Mouse (Mus musculus): ENCODE data around the gene Usp5. TPM values are rescaled to one million over a fixed set of nuclear protein-coding genes. Genes with fewer than 3 reads are reported as not detected.

Gene Usp5
- total RNA-seq (2021): 10 to 100 TPM; 78.2 TPM
- long read RNA-seq, experiment 1, transcript Usp5-202 (20 exons, 3,076 nt): minor isoform, 17 of 85 reads
- long read RNA-seq, experiment 1, transcript Usp5-201 (20 exons, 3,213 nt): major isoform, 39 of 85 reads
- long read RNA-seq, experiment 1, partial matches to known transcripts: 21 of 85 reads
- long read RNA-seq, experiment 1, other reads (novel, unspliced or antisense): 8 of 85 reads
- long read RNA-seq, experiment 2, transcript Usp5-202 (20 exons, 3,076 nt): minor isoform, 14 of 76 reads
- long read RNA-seq, experiment 2, transcript Usp5-201 (20 exons, 3,213 nt): major isoform, 41 of 76 reads
- long read RNA-seq, experiment 2, partial matches to known transcripts: 17 of 76 reads
- long read RNA-seq, experiment 2, other reads (novel, unspliced or antisense): 4 of 76 reads

DNA sequence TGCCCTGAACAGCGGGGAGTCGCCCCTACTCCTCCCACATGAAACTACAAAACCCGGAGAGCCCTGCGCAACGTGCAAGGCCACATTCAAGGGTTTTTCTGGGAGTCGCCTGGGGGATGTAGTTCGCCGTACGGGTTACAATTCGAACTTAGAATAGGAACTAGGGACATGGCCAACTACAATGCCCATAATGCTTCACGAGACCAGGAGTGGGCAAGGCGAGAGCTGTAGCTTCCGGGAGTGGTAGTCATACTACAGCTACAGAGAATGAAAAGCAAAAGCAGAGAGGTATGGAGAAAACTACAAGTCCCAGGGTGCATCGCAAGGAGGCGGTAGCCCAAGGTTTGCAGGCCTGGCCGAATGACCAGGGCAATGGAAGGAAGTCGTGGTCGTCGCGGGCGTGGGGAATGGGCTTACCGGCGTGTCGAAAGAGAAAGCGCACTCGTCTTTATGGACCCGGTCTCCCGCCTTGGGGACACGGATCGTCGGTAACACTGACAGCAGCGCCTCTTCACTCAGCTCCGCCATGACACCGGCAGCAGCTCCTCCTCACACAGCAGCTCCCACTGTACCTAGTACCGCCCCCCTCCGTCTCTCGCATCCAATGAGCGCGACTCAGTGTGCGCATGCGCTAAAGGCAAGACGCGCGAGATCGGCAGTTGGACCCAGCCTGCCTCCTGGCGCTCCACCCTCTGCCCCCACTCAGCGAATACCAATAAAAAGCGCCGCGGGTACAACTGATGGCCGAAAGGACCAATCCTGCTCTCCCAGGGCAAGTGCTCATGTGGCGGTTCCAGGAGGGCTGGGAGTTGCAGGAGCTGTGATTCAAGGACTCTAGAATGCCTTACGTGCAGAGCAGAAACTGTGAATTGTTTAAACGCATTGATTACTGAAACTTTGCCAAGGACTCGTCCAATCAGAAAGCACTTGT lies at the start of gene Usp5, which contains the start of gene Cdca3:
Gene Usp5 (minus strand): TSS at position 617 of the 931 bp plus-strand sequence.
Gene Cdca3 (plus strand): TSS at position 680 of the 931 bp plus-strand sequence.
- intact Hi-C loops (cut with DNase I): no loop called here
- peak; percentile 96 to 97 for DNase-seq

DNA sequence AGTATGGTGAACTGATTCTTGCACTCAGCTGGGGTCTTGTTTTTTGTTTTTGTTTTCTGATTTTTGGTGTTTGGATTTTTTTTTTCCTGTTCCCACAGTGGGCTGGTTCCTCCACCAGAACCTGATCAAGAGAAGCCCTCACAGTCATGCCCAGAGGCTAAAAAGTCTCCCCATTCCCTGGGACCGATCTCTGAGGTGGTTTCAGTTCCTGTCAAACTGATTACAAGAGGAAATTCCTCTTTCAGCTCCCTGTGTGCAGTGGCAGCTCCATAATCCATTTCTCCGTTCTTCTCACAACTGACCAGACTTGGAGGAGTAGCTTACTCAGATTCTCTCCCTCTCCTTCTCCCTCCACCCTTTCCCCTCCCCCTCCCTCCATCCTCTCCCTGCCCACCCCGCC lies 45.1 kb upstream of the Usp5 start:
- DNase-seq: no peak
- intact Hi-C loops (cut with DNase I): no loop called here

DNA sequence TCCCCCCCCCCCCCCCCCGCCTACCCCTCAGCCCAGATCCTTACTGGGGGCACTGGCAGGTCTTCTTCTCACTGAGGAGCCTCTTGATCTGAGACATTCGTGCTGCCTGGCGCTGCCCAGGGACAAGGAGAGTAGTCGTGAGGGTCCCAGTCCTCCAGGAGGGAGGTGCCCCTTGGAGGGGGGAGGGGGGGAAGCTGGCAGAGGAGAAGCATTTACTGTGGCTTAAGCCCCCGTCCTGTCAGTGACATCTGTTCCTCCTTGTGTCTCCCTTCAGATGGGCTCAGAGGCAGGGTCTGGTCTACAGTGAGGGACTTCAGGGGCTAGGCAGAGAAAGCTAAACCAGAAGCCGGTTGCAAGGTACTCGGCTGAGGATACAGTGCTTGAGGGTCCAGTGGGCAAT lies 37.3 kb upstream of the Usp5 start:
- DNase-seq: no peak
- intact Hi-C loops (cut with DNase I): no loop called here

DNA sequence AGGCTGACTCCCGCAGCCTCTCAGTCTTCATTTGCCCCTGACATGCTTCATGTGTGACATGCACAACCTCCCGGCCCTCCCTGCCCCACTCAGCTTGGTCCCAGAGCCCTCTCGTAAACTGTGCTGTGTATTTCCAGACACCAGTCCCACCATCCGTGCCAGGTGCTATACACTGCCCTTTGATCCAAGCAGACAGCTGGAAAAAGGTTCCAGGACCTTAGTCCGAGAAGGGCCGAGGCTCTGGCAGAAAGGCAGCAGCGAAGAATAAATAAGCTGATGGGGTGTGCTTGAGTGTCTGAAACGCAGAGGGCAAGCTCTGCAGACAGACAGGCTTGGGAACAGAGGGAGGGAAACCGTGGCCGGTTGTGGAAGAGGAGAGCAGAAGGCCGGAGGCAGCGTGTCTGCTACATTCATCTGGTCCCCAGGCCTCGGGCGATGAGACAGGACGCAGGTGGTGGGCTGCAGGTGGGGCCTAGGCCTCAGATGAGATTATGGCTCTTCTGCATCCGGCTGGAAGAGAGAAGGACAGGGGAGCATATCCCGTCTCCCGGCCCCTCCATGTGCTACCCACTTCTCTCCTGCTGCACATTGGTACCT lies 36.6 kb upstream of the Usp5 start:
- intact Hi-C loops (cut with DNase I): no loop called here
- no peak for DNase-seq

DNA sequence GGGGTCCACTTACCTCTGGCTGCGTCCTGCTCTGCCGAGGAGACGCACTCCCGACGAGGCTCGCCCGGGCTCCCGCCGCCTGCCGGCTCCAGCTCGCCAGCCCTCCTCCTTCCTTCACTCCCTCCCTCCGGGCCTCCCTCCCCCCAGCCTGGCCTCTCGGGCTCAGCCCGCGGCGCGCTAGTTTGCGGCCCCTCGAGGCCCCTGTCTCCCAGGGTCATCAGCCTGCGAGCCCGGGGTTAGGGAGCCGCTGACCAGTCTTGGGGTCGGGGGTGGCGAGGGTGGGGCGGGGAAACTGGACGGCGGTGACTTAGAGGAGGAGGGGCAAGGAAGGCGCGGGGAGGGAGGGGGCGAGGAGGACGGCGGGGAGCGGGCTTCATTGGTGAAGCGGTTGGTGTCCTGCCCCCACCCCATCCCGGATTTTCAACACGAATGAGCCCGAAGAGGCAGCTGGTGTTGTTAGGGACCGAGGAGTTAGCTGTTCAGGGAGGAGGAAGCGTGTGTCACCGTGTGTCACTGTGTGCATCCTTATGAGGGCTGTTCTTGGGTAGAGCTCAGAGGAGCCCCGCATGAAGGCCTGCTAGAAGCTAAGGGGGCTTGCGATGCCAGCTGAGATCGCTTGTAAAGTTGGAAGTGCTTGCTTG lies 34.5 kb upstream of the Usp5 start, which contains the start of gene Gpr162:
Gene Gpr162 (minus strand): TSS at position 326 of the 641 bp plus-strand sequence.
- peak; percentile 66 to 73 for DNase-seq
- intact Hi-C loops (cut with DNase I): loop anchor here (5.0 kb wide), 1 partner anchor 219 kb away; no protein-coding TSS in a partner anchor

DNA sequence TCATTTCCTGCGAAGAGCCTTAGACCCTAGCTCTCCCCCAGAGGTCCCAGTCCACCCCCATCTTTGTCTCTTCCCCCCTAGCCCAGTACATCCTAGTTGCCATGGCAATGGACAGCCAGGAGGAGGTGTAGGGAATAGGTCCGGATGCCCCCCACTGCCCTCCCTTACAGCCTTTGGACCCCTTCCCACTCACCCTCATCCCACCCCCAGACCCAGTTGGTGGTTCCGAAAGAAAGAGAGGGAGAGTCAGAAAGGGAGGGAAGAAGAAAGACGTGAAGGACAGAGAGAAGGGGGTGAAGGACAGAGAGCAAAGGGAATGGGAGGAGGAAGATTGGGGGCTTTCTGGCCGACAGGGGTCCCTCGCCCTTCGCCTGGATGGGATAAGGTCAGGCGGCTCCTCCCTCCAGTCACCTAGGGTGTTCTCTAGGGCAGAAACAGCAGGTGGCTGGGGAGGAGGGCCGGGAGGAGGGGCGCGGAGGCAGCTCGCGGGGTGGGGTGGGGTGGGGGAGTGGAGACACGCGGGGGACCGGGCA lies 33.9 kb upstream of the Usp5 start:
- intact Hi-C loops (cut with DNase I): loop anchor here (5.0 kb wide), 1 partner anchor 219 kb away; no protein-coding TSS in a partner anchor
- no peak for DNase-seq

DNA sequence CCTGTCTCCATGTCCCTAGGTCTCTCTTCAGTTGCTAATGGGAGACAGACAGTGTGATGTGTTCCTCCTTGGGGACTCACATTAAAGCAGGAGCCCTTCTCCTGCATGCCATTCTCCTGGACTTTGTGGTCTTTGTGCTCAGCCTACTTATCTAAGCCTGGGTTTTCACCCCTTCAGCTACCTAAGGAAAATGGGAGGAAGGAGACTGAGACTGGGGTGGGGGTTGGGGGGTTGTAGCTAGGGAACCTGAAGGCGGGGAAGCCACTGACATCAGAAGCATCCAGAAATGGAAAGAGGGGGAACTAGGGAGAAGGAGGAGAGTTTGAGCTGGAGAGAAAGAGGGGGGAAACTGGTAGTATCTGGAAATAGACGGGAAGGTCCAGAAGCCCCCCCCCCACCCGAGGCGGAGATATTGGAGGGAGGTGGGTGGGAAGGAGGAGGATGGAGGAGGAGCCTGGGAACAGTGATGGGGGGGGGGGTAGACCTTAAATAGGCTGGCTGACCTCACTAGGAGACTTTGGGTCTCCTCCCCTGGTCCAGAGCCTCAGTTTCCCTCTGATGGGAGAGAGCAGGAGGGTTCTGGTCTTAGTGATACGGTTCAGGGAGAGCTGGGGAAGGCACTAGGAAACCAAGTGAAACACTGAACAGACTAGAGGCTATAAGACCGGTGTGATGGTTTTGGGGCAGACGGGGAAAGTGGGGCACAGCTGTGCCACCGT lies 33.3 kb upstream of the Usp5 start:
- DNase-seq: no peak

DNA sequence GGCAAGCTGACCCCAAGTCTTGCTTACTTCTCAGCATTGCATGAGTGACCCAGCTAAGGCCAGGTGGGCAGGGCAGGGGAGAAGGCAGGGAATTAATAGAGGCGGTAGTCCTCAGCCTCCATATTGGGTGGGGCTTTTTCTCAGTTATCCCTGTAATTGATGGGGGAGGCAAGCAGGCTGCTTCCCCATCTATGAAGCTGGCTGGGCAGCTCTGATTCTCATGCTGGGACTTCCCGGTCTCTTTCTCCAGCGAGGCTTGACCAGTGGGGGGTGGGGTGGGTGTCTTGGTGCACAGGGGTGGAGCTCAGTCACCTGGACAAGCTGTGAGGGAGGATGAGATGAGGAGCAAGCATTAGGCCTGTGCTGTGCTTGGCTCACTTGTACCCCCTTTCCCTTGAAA lies 32.5 kb upstream of the Usp5 start:
- intact Hi-C loops (cut with DNase I): loop anchor here (2.0 to 5.0 kb wide), 2 partner anchors 41 to 220 kb away; no protein-coding TSS in a partner anchor
- DNase-seq: no peak

More for the DNA sequence above, 33.3 kb upstream of the Usp5 start:
- intact Hi-C loops (cut with DNase I): loop anchor here (5.0 kb wide), 1 partner anchor 220 kb away; no protein-coding TSS in a partner anchor

DNA sequence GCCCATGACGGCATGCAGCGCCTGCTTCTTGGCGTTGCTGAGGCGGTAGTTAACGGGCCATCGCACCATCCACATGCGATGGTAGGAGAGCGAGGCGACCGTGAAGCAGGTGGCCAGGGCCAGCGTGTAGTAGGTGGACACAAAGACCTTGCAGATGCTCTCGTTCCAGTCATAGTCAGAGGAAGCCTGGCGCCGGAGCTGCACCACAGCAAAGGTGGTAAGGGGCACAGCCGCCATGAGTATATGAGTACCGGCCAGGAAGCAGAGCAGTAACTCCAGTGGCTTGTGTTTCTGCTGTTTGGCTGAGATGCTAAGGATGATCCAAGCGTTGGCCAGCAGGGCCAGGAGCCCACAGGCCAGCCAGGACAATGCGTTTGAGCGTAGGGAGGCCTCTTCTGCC lies 32.0 kb upstream of the Usp5 start:
- DNase-seq: no peak
- intact Hi-C loops (cut with DNase I): loop anchor here (2.0 to 5.0 kb wide), 2 partner anchors 42 to 221 kb away; no protein-coding TSS in a partner anchor

DNA sequence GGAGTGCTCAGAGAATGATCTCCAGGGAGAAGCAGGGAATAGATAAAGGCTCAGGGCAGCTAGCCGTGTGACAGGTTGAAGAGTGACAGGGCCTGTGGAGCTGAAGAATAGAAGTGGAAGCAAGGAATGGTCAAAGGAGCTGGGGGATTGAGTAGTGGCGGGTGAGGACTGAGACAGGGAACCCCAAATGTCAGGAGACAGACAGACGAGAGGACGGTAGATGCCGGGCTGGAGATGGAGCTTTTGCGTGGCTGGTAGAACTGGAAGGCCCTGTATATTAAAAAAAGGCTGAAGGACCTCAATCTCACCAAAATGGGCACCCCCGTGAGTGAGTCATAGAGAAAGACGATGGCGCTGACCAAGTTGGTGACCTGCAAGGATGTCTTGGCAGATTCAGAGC lies 31.2 kb upstream of the Usp5 start:
- DNase-seq: no peak
- intact Hi-C loops (cut with DNase I): loop anchor here (2.0 to 5.0 kb wide), 2 partner anchors 42 to 222 kb away; no protein-coding TSS in a partner anchor

DNA sequence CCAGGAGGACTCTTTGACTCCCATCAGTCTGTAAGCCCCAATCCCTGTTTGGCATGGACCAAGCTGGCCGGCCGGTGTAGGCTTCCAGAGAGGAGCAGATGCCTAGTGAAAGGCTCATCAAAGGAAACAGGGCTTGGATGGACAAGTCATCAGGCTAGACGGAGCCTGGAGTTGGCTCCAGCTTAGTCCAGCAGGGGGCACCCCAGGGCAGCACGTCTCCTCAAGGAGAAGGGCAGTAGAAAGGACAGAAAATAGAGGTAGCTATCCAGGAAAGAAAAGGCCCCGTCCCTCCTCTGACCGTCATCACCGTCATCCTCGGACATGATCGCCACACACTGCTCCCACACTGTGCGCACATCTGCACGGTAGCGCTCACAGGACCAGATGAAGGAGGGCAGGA lies 30.4 kb upstream of the Usp5 start:
- peak; percentile 90 to 94 for DNase-seq
- intact Hi-C loops (cut with DNase I): loop anchor here (1.0 to 10.0 kb wide), 4 partner anchors 43 to 223 kb away; partner anchors contain the start of gene Cops7a

DNA sequence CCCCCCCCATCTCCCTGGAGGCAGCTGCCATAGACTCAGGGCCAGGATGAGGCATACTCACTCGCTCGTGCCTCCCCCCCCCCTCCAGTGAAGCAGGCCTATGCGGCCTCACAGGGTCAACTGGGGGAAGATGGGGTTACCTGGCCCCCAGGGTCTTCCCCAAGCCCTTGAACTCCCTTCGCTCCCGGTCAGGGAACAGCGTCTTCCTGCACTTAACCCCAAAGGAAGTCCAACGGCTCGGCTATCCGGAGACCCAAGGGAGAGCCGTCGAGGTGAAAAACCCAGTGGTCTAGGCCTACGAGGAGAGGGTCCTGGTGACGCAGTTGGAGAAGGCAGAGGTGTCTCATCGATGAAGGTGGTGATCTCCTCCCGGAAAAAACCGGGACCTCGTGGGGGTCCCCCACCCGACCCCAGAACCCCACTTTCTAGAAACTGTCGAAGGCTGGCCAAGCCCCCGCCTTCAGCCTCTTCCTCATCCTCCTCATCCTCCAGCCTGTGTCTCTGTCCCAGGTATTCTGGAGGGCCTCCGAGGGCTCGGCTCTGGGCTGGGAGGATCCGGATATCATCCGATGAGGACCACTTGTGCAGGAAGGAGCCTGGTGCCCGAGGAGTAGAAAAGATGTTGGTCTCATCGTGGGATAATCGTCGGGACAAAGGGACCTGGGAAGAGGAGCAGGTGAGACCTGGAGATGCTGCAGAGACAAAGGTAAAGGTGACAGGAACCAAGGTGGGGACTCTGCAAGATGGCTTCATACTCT lies 29.5 kb upstream of the Usp5 start:
- intact Hi-C loops (cut with DNase I): loop anchor here (1.0 to 10.0 kb wide), 2 partner anchors 72 to 106 kb away; partner anchors contain the start of gene Cops7a
- DNase-seq: no peak

DNA sequence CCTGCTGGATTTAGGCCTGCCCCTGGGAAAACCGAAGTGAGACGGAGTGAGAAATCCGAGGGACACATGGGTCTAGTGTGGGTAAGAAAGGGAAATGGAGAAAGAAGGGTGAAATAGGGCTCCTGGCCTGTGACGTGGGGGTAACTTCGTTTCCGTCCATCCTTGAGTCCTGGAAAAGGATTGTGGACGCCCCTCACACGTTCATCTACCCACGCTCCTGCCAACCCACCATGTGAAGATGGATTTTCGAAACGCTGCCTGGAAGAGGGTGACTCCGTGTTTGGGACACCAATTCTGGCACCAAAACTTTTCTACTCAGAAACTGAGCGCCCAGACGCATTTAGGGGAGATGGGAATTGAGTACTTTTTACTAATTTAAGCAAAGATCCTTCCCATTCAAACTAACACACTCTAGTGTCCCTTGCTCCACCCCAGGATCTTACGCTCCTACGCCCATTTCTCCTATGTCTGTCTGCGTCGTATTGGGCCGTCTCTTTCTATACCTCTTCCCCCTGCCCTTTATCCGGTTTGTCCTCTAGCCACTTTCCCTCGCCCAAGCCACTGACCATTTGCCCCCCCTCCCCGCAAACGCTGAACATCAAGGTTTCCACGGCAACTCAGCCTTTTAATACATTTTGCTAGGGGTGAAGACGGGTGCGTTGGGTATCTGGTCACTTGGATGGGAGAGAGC lies 28.7 kb upstream of the Usp5 start:
- DNase-seq: no peak
- intact Hi-C loops (cut with DNase I): loop anchor here (10.0 kb wide), 1 partner anchor 107 kb away; the partner anchor contains the start of gene Cops7a

DNA sequence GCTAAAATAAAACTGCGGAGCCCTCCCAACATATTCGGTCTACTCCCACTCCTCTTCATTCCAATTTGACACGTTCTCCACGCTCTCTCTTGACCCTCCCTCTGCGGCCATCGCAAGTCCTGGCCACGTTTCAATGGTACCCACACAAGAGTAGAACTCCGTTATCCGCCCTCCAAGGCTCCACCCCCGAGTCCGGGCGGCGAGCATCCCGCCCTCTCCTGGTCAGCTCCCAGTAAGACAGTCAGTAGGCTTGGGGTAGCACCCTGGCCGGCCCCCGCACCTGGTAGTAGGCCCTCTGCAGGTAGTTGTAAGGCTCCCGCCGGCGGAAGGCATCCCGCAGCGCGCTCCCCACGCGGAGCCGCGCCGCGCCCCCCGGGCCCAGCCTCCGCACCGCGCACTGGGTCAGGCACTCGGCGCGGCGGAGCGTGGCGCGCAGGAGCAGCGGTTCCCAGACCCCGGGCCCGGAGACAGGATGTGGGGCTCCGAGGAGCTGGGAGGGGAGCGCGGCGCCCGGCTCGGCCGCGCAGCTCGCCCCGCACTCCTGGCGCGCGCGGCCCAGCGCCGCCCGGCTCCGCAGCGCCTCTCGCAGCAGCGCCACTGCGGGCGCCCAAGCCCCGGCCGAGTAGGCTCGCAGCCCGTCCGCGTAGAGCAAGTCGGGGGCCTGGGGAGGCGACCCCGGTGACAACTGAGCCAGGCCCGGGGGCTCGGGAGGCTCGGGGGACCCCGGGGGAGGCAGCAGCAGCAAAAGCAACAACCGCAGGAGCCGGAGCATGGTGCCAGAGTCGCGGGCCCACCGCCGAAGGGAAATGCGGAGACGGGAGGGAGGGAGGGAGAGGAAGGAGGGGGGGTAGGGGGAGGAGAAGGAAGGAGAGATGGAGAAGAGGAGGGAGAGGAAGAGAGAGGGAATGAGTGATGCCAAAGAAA lies 27.9 kb upstream of the Usp5 start, which contains the start of gene P3h3:
Gene P3h3 (minus strand): TSS at position 837 of the 924 bp plus-strand sequence.
- DNase-seq: peak; percentile 82 to 86
- intact Hi-C loops (cut with DNase I): loop anchor here (10.0 kb wide), 1 partner anchor 108 kb away; the partner anchor contains the start of gene Cops7a

DNA sequence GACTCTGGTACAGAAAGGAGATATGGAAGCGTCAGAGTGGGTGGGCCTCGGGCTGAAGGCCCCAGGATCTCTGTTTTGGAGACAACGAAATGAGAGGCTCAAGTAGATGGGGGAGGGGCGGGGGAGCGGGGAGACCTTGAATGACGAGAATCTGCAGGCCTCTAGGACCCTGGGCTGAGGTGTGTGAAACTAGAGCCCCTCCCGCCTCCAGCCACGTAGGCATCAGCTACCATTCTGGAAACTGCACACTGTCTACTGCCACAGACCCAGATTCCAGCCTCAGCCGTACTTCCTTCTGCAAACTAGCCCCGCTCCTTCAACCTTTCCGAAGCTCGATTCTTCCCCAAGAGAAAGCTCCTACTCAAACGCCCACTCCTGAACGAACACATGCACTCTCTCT lies 27.0 kb upstream of the Usp5 start:
- intact Hi-C loops (cut with DNase I): loop anchor here (10.0 kb wide), 1 partner anchor 108 kb away; the partner anchor contains the start of gene Cops7a

DNA sequence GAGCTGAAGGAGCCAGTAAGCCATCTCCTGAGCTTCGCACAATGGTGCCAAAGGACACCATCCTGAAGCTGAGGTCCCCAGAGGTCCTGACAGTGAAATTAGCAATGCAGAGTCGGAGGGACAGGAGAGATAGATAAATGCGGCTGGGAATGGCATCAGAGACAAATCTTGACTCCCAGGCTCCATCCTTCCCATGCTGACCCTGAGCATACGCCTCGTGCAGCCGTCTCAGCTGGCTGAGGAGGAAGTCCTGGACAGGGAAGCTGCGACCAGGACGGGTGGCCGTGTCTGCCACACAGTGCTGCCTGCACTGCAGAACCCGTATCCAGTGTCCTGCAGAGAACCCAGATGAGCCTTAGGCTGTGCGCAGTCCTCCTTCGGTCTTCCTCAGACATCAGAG lies 25.4 kb upstream of the Usp5 start:
- DNase-seq: no peak
- intact Hi-C loops (cut with DNase I): loop anchor here (10.0 kb wide), 1 partner anchor 110 kb away; the partner anchor contains the start of gene Cops7a

More for the DNA sequence above, 27.0 kb upstream of the Usp5 start:
- no peak for DNase-seq

All from heart, postnatal 14 days (tissue).